8 mouse cellular contexts compared by ENCODE assay signal in genomic region chr17:23748631-23749391, GRCm38 (mm10). TPM values are rescaled to one million over a fixed set of nuclear protein-coding genes. Genes with fewer than 3 reads are reported as not detected.
DNase-seq lines count a peak whose midpoint lies in the region; ATAC-seq and TF ChIP-seq lines count a peak whose summit lies in the region.

No protein-coding gene starts in this region.

- no peak overlapping the region for H3K27ac ChIP-seq in midbrain, embryonic 14.5 days (replicated peaks; ENCODE audit: low read depth, low read length)
- no peak overlapping the region for H3K27ac ChIP-seq in midbrain, embryonic 15.5 days
- H3K27ac ChIP-seq in embryonic facial prominence, embryonic 10.5 days (replicated peaks): 0 out of 2 replicates have a peak overlapping the region, but pooled peaks have one; percentile 12
- peak overlapping the region; percentile 51 for H3K27ac ChIP-seq in layer of hippocampus, adult 2 months

- TF ChIP-seq CTCF in layer of hippocampus, adult 2 months (conservative IDR thresholded peaks at IDR 0.05): peak; percentile 96

- peaks cover 30% of the 10 kb centered on the region for H3K27me3 ChIP-seq in midbrain, embryonic 14.5 days (ENCODE audit: control insufficient read depth, insufficient read depth, low read length)
- H3K27me3 ChIP-seq in midbrain, embryonic 15.5 days (replicated peaks): peaks cover 31% of the 10 kb centered on the region
- H3K27me3 ChIP-seq in embryonic facial prominence, embryonic 10.5 days (replicated peaks; ENCODE audit: low read depth, poor library complexity, severe bottlenecking): peaks cover 49% of the 10 kb centered on the region

- peaks cover 15% of the 10 kb centered on the region for H3K4me1 ChIP-seq in midbrain, embryonic 14.5 days (ENCODE audit: control insufficient read depth, insufficient read depth, low read length)
- H3K4me1 ChIP-seq in midbrain, embryonic 15.5 days: peaks cover 19% of the 10 kb centered on the region
- peaks cover 28% of the 10 kb centered on the region for H3K4me1 ChIP-seq in embryonic facial prominence, embryonic 10.5 days

- H3K36me3 ChIP-seq in midbrain, embryonic 14.5 days (ENCODE audit: control insufficient read depth, insufficient read depth, low read length): peaks cover 35% of the 10 kb centered on the region
- H3K36me3 ChIP-seq in midbrain, embryonic 15.5 days (replicated peaks): peaks cover 14% of the 10 kb centered on the region
- peaks cover 37% of the 10 kb centered on the region for H3K36me3 ChIP-seq in embryonic facial prominence, embryonic 10.5 days (replicated peaks)

- no peak overlapping the region for H3K4me3 ChIP-seq in midbrain, embryonic 14.5 days (replicated peaks; ENCODE audit: low read depth, low read length)
- no peak overlapping the region for H3K4me3 ChIP-seq in midbrain, embryonic 15.5 days
- H3K4me3 ChIP-seq in embryonic facial prominence, embryonic 10.5 days: 0 out of 2 replicates have a peak overlapping the region, but pooled peaks have one; percentile 9
- peak overlapping the region; percentile 41 for H3K4me3 ChIP-seq in layer of hippocampus, adult 2 months

- H3K9me3 ChIP-seq in midbrain, embryonic 14.5 days (ENCODE audit: control insufficient read depth, low read length): no peaks in the 10 kb centered on the region
- H3K9me3 ChIP-seq in midbrain, embryonic 15.5 days: no peaks in the 10 kb centered on the region
- 0 out of 2 replicates have a peak, but pooled peaks cover 2% of the 10 kb centered on the region for H3K9me3 ChIP-seq in embryonic facial prominence, embryonic 10.5 days

- ATAC-seq in midbrain, embryonic 14.5 days (ENCODE audit: low FRiP score, low TSS enrichment): no peak
- ATAC-seq in midbrain, embryonic 15.5 days (replicated peaks): no peak

- 41% methylated on average over 10 of the region's 10 CpGs for WGBS in midbrain, embryonic 14.5 days
- WGBS in midbrain, embryonic 15.5 days: 37% methylated on average over 10 of the region's 10 CpGs
- whole genome bisulfite sequencing in embryonic facial prominence, embryonic 10.5 days: 40% methylated on average over 10 of the region's 10 CpGs

- H3K4me2 ChIP-seq in midbrain, embryonic 14.5 days (ENCODE audit: low read length): no peak overlapping the region
- H3K4me2 ChIP-seq in midbrain, embryonic 15.5 days: no peak overlapping the region

- intact Hi-C loops in heart, postnatal 14 days (cut with DNase I): loop anchor here (2.0 to 5.0 kb wide), 3 partner anchors 38 to 212 kb away; partner anchors contain the start of gene Flywch2

- DNase-seq in midbrain, embryonic 14.5 days: peak; percentile 88
- DNase-seq in adrenal gland, adult 8-10 months: peak; percentile 69
- peak; percentile 64 for DNase-seq in embryonic facial prominence, embryonic 10.5 days (ENCODE audit: low spot score)
- peak; percentile 70 to 85 for DNase-seq in heart, postnatal 14 days
- DNase-seq in layer of hippocampus, adult 2 months (ENCODE audit: low spot score in 2 of 2): peak; percentile 69 to 84
- peak; percentile 91 for DNase-seq in lung, postnatal 25 days (ENCODE audit: low spot score)
- peak; percentile 54 to 70 for DNase-seq in spleen, postnatal 36 days (ENCODE audit: low spot score in 2 of 2)

- no peak overlapping the region for H3K9ac ChIP-seq in midbrain, embryonic 14.5 days (replicated peaks; ENCODE audit: low read length)
- H3K9ac ChIP-seq in midbrain, embryonic 15.5 days: no peak overlapping the region

RNA-seq across cellular contexts. Expression of gene Kremen2, which starts 3.2 kb away (rescaled TPM):
- polyA plus RNA-seq in midbrain, embryonic 14.5 days (2014; fragmentation: Nextera tagmentation; extraction: Ambion mirVana): 0.71 and 0.80 TPM in 2 replicates
- 1.4 and 1.5 TPM in 2 replicates for polyA plus RNA-seq in midbrain, embryonic 15.5 days (2015; fragmentation: Nextera tagmentation; extraction: Ambion mirVana)
- total RNA-seq in adrenal gland, adult 8-10 months (2022): under 1 TPM in 3 of 4 experiments, not detected in 1; 0.17 to 0.30 (median 0.26) TPM
- 8.3 and 9.6 TPM in 2 replicates for polyA plus RNA-seq in embryonic facial prominence, embryonic 10.5 days (2016; fragmentation: Nextera tagmentation; extraction: Ambion mirVana)
- not detected for total RNA-seq in heart, postnatal 14 days (2021)
- total RNA-seq in layer of hippocampus, adult 2 months (2021): under 1 TPM; 0.23 to 0.32 TPM

RNA-seq across cellular contexts. Expression of gene Paqr4, which starts 8.1 kb away (rescaled TPM):
- polyA plus RNA-seq in midbrain, embryonic 14.5 days (2014; fragmentation: Nextera tagmentation; extraction: Ambion mirVana): 56.6 and 69.2 TPM in 2 replicates
- polyA plus RNA-seq in midbrain, embryonic 15.5 days (2015; fragmentation: Nextera tagmentation; extraction: Ambion mirVana): 70.9 and 72.6 TPM in 2 replicates
- 10 to 100 TPM in 3 of 4 experiments, 1 to 10 TPM in 1; 7.7 to 17.9 (median 12.0) TPM for total RNA-seq in adrenal gland, adult 8-10 months (2022)
- polyA plus RNA-seq in embryonic facial prominence, embryonic 10.5 days (2016; fragmentation: Nextera tagmentation; extraction: Ambion mirVana): 12.6 and 14.1 TPM in 2 replicates
- 10 to 100 TPM; 21.8 to 23.4 TPM for total RNA-seq in heart, postnatal 14 days (2021)
- total RNA-seq in layer of hippocampus, adult 2 months (2021): 10 to 100 TPM; 46.2 to 48.3 TPM

RNA-seq across cellular contexts. Expression of gene Flywch1, which starts 22.6 kb away (rescaled TPM):
- polyA plus RNA-seq in midbrain, embryonic 14.5 days (2014; fragmentation: Nextera tagmentation; extraction: Ambion mirVana): 210 and 220 TPM in 2 replicates
- polyA plus RNA-seq in midbrain, embryonic 15.5 days (2015; fragmentation: Nextera tagmentation; extraction: Ambion mirVana): 242 and 257 TPM in 2 replicates
- 100 to 1,000 TPM in 2 of 4 experiments, 10 to 100 TPM in 2; 82.9 to 115 (median 102) TPM for total RNA-seq in adrenal gland, adult 8-10 months (2022)
- polyA plus RNA-seq in embryonic facial prominence, embryonic 10.5 days (2016; fragmentation: Nextera tagmentation; extraction: Ambion mirVana): 168 and 178 TPM in 2 replicates
- total RNA-seq in heart, postnatal 14 days (2021): 10 to 100 TPM; 30.2 to 30.8 TPM
- total RNA-seq in layer of hippocampus, adult 2 months (2021): 100 to 1,000 TPM; 310 to 345 TPM

RNA-seq across cellular contexts. Expression of gene Pkmyt1, which starts 22.7 kb away (rescaled TPM):
- 16.2 and 18.2 TPM in 2 replicates for polyA plus RNA-seq in midbrain, embryonic 14.5 days (2014; fragmentation: Nextera tagmentation; extraction: Ambion mirVana)
- 22.6 and 23.1 TPM in 2 replicates for polyA plus RNA-seq in midbrain, embryonic 15.5 days (2015; fragmentation: Nextera tagmentation; extraction: Ambion mirVana)
- total RNA-seq in adrenal gland, adult 8-10 months (2022): 1 to 10 TPM; 1.7 to 6.2 (median 3.6) TPM
- 61.6 and 62.0 TPM in 2 replicates for polyA plus RNA-seq in embryonic facial prominence, embryonic 10.5 days (2016; fragmentation: Nextera tagmentation; extraction: Ambion mirVana)
- 1 to 10 TPM; 3.1 to 3.6 TPM for total RNA-seq in heart, postnatal 14 days (2021)
- 1 to 10 TPM; 3.4 to 3.5 TPM for total RNA-seq in layer of hippocampus, adult 2 months (2021)

RNA-seq across cellular contexts. Expression of gene 1520401A03Rik, which starts 26.2 kb away (rescaled TPM):
- polyA plus RNA-seq in midbrain, embryonic 14.5 days (2014; fragmentation: Nextera tagmentation; extraction: Ambion mirVana): not detected in 2 replicates
- 0.06 and 0.11 TPM in 2 replicates for polyA plus RNA-seq in midbrain, embryonic 15.5 days (2015; fragmentation: Nextera tagmentation; extraction: Ambion mirVana)
- total RNA-seq in adrenal gland, adult 8-10 months (2022): 10 to 100 TPM in 3 of 4 experiments, 1 to 10 TPM in 1; 2.4 to 62.8 (median 19.6) TPM
- polyA plus RNA-seq in embryonic facial prominence, embryonic 10.5 days (2016; fragmentation: Nextera tagmentation; extraction: Ambion mirVana): 0.05 TPM in 1 of 2 replicates, not detected in the other
- not detected for total RNA-seq in heart, postnatal 14 days (2021)
- under 1 TPM; 0.25 to 0.64 TPM for total RNA-seq in layer of hippocampus, adult 2 months (2021)

Comparison
In these comparisons a context has a peak if more than half of its experiments do, and no peak if none do; other contexts are left out.
1. H3K27ac ChIP-seq: peak in embryonic facial prominence, embryonic 10.5 days (single experiment) and layer of hippocampus, adult 2 months (single experiment); none in midbrain, embryonic 14.5 days (single experiment) and midbrain, embryonic 15.5 days (single experiment).
2. H3K4me3 ChIP-seq: peak in embryonic facial prominence, embryonic 10.5 days (single experiment) and layer of hippocampus, adult 2 months (single experiment); none in midbrain, embryonic 14.5 days (single experiment) and midbrain, embryonic 15.5 days (single experiment).
3. Peak in every context shown above with its lines, with median percentiles within 50 percentile points of each other: DNase-seq.